Mouse (Mus musculus): Measurements from ENCODE around the gene Als2cr12.
"Not testable (repeated sequence)": the region's sequence is repeated elsewhere in the genome, so short reads cannot be mapped to it uniquely, and the experiment has no call there.

Gene Als2cr12

DNA sequence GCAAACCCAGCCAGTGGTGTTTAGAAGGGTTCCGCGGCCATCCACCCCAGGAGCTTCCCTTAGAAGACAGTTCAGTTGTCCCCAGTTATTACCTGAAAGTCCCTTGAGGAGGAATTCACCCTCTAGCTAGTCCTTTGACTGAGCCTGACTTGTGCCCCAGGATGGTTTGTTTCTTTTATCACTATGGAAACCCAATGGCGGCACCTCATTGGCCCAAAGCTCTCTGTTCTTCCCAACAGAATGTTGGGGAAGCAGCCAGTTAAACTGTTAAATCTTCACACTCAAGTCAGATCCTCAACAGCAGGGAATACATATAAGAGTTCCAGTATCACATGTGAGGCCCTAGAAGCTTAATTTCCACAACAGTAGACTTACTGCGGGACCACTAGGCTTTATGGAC lies at the start of gene Als2cr12:
TSS of gene Als2cr12 (minus strand) at position 180 of the 400 bp plus-strand sequence.
- DNase-seq = not testable (repeated sequence)

DNA sequence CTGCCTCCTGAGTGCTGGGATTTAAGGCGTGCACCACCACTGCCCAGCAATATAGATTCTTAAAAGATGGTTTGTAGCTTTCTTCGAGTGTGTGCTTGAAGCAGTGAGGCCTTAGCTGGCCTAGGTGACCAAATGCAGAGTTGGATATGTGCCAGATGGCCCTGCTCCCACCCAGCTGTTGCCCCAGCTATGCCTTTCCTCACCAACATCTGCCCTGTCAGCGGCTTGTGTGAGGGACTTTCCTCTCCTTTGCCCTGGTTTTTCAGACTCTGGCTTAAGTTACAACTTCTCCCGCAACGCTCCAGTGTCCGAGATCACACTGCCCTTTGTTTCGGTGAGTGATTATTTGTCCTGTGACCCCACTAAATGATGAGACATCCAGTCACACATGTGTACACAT lies 48.9 kb upstream of the Als2cr12 start:
- peak; percentile 86 for DNase-seq

DNA sequence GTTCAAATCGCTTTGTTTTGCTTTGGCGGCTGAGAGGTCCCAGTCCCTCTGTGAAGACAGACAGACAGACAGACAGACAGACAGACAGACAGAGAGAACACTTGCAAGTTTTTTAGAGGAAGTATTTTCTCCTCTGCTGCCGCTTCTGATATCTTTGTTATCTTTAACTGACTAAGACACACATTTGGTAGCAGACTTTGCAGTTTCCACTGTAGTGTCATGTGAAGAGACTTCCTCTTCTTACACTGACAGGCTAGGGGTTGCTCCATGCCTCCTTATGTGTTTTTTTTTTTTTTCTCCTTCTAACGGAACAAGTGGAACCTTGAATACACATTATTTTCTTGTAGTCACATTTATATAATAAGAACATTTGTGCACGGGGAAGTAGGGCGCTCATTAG lies 47.5 kb upstream of the Als2cr12 start:
- DNase-seq = no peak

DNA sequence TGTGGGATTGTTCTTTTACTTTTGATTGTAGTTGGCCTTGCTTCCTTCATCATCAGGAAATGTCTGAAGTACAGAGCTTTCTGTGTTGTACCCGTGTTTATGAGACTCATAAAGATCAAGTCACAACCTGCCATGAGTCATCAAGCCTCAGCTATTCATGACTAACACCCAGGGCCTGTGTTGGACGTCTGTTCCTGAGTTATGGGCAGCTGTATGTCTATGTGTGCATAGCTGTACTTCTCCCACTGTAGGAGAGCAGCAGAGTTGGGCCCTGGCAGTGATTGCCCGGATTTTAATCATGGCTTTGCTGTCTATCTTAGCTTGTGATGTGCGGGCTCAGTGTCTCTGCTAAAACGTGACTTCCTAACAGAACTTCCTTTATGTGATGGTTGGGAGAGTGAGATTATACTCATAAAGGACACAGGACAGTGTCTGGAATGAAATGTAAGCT lies 46.8 kb upstream of the Als2cr12 start:
- no peak for DNase-seq

DNA sequence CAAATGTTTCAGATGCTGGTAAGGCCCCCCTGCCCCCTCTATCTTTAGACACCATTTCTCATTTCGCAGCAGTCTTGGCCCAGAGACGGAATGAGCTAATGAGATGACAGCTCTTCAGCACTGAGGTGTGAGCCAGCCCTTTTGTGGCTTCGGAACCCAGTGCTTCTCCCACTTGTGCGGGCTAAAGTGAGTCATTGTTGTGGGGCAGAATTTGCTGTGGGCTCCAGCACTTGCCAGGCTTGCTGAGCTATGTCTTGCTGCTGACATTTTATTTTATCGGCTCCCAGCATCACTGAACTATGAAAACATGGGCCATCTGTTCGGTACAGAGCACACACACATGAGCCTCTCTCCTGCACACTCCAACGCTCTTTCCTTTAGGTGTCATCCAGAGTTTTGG lies 43.7 kb upstream of the Als2cr12 start:
- DNase-seq = no peak

DNA sequence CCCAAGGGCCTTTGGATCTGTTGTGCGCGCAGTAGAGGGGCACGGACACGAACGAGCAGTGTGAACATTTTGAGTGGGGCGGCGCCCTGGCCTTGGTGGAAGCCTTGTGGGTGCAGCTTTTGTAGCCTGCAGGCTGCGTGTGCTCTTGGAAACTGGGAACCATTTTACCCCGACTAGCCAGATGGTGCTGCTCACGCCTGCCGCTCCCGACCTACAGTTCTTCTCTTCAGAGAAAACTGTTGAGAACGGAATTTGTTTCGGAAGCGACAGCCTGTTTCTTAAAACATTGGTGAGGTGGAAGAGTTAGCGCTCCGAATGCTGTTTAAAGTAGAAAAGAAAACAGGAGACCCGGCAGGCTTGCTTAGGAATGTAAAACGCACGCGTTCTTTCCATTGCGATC lies 41.2 kb upstream of the Als2cr12 start:
- no peak for DNase-seq

DNA sequence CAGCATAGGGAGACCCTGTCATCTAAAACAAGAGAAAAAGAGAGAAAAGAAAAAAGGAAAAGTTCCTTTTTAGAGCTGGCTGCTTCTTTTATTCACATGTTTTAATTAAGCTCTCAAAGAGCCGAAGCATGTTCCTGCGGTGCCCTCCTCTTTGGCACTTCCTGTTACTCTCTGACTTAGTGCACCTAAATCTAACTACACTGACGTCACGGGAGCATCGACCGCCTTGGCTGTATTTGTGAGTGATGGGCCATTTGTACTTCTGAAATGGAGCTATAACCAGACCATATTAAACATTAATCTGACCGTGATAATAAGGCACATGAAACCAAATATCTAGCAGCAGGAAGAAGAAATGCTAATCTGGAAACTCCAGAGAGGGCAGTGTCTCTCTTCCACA lies 40.2 kb upstream of the Als2cr12 start:
- peak; percentile 66 for DNase-seq

DNA sequence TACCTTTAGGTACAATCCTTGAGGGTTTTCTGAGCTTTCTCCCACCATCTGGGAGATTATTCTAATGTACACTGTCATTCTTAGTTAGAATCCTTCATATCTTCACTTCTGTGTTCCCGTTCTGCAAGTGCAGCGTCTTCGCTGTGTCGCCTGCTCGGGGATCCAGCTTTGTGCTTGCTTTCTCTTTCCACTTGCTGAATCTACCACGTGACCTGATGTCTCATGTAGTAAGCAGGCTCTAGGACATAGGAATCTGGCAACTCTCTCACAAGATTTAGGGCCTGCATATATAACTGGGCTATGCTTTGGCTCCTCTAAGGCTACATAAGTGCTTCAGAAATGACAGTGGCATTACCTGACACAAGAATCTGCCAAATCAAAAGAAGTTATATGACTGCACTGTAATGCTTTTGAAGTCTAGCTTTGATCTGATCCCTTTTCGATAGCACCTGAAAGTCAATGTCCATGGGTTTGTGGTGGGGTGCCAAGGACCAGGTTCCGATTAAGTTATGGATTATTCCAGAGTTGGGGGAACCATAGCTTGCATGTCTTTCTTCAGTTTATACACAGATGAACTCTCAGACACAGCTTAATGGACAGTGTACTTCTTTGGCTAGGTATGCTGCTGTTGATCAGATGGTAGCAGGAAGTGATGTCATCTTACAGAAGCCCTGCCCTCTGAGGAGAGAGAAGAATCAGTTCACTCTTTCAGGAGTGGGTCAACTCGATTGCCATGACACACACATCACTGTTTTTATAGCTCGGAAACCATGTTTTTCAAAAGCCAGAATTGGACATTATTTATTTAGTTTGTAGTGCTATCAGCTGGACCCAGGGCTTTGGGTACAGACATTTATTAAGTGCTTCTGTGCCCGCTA lies 38.5 kb upstream of the Als2cr12 start:
- no peak for DNase-seq

DNA sequence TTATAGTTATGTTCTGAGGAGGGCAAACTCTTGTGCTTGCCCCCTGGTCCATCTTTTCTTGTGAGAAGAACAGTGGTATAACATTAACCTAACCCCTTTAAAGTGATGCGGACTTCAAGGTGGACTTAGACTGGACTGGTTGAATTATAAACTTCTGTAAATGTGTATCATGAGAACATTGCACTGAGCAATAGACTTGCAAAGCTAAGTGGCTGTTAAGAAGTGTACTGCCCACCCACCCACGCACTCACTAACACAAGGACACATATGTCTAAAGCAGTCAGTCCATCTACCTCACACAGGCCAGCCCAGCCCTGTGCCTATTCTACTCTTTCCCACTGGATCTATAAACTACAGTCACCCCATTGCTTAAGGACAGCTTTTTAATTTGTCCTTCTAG lies 37.8 kb upstream of the Als2cr12 start:
- DNase-seq = peak; percentile 69

DNA sequence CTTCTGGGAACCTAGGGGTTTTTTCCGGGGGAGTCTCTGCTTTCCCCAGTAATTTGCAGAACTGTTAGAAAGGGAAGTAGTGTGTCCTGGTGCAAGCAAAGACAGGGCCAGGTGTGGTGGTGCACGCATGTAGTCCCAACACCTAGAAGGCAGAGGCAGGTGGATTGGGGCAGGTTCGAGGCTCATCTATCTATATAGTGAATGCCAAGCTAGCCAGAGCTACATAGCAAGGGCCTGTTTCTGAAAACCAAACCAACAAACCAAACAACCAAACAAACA lies 32.7 kb upstream of the Als2cr12 start:
- no peak for DNase-seq

DNA sequence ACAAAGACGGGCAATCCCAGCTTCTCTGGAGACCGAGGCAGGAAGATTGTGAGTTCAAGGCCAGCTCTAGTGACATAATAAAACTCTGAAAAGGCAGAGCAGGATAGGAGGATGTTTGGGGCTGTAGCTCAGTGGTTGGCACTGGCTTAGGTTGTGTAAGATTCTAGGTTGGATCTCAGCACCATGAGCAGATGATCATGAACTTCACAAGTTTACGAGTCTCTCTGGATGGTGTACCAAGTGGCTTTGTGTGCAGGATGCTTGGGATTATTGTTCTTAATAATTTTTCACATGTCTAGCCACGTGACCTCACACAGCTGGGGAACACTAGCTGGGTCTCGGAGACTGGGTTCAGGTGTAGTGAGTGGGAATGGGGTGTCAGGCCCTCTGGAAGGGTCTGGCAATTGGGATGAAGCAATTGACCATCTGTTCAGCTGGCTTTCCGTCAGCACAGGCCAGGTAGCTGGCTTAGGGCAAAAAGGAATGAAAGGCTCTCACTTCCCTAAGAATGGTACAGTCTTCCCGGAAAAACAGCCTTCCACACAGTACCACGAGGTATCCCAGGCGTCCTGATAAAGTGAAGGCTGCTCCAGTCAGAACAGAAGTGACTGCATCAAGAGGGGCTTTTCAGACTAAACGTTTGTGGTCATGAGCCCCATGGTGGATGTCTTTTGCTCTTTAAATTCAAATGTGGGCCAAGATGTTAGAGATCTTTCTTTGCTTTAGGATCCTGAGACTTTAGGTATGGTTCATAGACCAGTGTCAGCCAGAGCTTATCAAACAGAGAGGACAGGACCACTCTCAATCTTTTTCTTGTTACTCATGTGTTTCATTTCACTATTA lies 32.2 kb upstream of the Als2cr12 start:
- DNase-seq = no peak

DNA sequence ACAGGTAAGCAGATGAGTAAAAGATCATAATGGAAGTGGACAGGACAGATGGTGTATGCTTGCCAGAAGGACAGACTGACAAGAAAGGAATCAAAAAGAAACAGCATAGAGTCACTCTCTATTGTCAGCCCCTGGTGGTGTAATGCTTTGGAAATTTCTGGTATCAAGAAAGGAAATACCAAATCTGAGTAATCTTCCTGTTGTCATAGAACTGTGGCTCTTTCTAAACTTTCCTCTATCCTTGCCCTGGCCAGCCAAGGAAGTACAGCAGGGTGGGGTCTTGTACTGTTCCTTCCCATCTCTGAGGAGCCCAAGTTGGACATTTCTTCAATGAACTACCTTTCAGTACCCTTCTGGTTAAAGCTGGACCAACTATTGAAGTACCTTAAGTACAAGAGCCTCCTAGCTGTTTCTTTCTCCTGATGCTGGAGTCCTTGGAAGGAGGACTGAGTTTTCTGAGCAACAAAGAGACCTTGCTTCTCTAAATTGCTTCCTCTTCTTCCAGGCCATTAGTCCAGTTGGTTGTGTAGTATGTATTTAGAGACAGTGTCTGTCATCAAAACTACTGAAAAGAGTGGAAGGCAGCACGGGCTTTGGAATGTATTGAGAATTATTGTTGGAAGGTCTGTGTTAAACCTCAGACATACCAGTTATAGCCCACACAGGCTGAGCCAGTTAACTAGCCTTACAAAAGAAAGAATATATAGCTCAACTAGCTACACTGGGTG lies 31.4 kb upstream of the Als2cr12 start:
- peak; percentile 49 for DNase-seq

DNA sequence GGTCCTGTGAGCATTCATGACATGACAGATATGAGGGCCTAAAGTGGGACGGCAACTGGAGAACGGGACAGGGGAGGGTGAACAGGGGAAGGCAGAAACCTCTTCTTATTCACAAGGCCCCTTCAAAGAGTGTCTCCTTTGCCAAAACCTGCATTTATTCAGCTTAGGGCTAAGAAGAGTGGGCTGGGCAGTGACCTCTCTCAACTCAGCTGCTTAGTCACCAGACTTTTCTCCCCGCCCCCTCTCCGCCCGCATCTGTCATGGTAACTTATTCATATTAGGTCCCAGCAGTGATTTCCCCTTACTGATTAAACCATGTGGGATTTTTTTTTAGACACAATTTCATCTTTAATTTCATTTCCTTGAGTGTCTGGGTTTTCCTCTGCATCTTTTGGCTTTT lies 30.0 kb upstream of the Als2cr12 start:
- DNase-seq = peak; percentile 76

DNA sequence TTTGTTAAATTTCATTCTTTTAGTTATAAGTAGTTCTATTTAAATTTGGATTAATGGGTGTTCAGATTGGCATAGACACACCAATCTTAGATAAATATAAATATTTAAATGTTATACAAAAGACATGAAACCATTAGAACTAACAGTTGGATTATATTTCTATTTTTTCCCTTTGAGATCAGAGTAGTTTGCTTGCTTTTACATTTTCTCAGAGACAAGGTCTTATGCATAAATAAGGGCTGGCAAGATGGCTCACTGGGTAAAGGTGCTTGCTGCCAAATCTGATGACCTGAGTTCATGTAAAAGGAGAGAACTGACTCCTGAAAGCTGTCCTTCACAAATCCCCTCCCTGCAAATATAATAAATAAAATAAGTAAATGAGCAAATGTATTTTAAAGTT lies 29.3 kb upstream of the Als2cr12 start:
- DNase-seq = no peak

DNA sequence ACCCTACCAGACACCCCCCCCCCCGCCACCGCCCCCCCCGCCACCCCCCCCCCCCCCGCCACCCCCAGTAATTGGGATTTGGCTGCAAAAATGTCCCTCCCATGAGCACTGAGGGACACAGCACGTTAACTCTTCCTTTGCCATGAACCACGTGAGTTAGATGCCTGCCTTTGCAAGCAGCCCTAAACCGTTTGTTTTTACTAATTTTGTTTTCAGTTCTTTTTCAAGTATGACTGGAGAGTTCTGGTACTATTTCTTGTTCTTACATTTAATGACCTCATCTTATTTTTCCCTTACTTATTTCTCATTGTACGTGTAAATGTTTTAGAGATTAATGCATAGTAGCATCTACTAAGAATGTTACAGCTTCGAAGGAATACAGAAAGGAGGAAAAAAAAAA lies 28.7 kb upstream of the Als2cr12 start:
- no peak for DNase-seq

DNA sequence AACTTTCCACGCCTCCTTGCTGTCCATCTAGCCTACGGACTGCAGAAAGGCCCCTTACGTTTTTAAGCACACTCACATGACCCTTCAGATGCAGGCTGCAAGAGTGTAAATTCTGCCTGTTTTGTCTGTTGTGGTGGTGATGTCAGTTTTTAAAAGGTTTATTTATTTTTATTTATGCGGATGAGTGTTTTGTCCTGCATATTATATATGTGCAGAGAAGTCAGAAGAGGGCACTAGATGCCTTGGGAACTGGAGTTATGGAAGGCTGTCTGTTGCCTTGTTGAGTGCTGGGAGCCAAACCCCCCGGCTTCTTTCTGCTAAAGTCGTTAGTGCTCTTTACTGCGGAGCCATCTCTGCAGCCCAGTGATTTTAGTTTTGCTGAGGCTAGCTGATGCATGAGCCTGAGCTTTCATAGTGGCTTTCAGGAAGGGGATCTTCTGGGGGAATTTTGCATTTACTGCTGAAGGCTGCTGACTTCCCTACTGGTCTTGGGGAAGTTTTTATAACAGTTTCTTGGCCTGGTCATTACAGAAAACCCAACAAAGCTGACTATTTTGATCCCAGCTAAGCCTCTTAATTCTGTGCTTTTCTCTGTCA lies 28.1 kb upstream of the Als2cr12 start:
- DNase-seq = no peak

DNA sequence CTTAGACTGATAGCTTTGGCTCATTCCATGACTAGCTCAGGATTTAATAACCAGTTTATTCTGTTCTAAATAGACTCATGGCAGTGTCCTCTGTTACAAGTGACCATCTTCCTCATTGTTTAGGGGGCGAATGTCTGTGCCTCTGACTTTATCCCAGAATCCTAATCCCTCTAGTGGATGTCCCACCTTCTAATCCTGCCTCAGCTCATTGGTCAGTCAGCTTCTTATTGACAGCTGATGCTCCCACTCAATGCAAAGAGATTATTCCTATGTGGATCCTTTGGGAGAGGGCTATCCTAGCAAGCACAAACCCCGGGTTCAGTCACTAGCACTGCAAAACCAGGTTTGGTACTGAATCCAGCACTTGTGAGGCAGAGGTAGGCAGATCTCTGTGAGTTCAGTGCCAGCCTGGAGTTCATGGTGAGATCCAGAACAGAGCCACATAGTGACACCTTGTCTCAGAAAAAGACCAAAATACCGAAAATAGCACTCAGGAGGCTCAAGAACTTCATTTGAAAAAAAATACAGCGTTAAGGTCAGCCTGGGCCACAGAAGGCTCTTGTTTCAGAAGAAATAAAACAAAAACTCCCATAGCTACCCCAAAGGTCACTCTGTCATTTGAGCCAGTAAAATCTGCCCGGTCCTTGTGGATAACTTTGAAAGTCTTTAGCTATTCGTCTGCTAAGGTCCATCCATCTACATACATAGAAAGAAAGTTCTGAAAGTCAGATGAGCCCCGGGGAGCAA lies 27.4 kb upstream of the Als2cr12 start:
- no peak for DNase-seq

DNA sequence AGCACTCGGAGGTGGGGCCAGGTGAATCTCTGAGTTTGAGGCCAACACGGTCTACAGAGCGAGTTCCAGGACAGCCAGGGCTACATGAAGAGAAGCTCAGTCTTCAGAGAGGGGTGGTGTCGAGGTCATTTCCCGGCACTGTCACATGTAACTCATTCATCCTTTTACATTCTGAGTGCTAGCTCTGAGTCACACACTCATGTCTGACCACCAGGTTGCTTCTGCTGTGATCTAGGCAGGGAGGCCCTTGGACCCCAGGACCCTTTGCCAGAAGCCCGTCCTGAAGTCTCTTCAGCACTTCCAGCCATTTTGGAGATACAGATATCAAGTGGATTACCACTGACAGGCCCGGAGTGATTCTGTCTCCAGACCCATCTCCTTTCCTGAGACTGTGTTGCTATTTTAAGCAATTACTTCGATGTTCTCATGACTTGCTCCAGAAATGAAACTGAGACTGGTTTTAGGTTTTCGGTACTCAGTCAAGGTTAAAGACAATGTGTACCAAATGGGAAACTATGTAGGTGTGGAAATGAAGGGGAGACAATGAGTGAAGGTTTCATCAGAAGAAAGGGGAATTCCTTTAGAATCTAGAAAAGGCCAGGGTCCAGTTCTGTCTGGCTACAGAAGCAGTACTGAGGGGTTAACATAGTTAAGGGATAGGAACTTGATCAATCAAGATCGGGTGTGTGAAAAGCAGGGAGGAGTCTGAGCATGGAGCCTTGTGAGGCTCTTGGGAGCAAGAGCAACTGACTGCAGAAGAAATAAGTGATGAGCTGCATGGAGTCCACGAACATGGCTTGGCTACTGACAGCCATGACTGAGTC lies 26.5 kb upstream of the Als2cr12 start:
- DNase-seq = no peak

DNA sequence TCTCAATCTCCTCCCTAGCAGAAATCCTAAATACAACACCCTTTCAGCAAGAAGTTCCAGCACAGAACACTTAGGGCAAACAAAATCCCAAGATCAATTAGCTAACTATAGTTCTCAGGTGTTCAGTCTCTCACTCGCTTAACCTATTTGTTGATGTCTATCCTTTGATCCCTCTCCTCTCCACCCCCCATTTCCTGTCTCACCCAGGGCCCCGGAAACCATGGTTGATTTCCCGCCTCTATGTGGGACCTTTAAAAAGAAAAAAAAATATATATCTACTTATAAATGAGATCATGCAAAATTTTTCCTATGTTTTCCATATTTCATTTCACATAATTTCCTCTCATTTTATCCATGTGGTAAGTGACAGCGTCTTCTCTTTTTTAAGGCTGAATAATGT lies 25.2 kb upstream of the Als2cr12 start:
- no peak for DNase-seq

DNA sequence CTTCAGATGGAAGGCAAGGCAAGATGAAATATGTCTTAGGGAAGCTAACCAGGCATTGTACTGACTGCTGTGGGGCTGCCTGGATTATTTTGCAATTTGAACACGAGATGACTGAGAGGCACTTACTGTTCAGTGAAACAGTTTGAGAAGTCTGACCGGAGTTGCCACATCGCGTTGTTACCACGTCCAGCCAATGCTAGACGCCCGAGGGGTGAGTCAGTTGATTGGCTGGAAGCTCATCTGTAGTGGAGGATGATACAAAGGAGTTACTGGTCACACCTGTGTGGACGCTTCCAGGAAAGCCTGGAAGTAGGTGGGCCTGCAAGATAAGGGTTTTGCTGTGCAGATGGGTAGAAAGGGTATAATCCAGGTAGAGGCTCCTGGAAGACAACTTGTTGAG lies 24.3 kb upstream of the Als2cr12 start:
- no peak for DNase-seq

DNA sequence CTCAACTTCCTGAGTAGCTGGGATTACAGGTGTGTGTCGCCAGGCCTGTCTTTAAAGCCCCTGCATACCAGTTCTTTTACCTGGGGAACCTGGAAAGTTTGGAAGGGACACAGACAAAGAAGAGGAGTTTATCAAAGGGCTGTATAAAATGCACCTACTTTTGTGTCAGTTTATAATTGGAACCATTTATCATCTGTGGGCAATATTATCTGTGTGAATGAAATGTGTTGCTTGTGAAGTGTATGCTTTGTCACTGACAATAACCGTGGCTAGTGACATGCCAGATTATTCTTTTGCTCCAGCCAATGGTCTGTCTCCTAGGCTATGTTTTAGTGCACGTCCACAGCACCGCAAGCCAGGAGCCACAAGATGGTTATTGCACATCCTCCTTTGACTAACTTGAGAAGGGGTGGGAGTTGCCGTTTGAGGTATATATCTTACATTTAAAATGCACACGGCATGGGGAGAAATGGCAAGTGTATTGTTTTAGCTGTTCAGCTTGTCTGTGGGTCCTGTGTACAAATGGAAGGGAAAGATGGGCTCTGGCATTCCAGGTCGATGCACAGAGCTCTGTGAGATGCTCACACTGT lies 23.7 kb upstream of the Als2cr12 start:
- no peak for DNase-seq

Data from kidney, postnatal 14 days (tissue).